ENCODE assay signal across 11 mouse cellular contexts in genomic region chr2:115858246-115858645, GRCm38 (mm10).
DNase-seq lines count a peak whose midpoint lies in the region; ATAC-seq lines count a peak whose summit lies in the region.
"Had no signal": no experiment of that assay in that cellular context is flagged by ENCODE, and none has a peak within 500 bp of the region (broad histone marks: within the 10 kb centered on the region; RNA-seq: fewer than 3 reads in every experiment).

No protein-coding gene starts in this region.

- 2% methylated on average over 8 of the region's 8 CpGs for WGBS in neural tube, embryonic 11.5 days
- WGBS in midbrain, embryonic 10.5 days: 2% methylated on average over 8 of the region's 8 CpGs
- 8% methylated on average over 8 of the region's 8 CpGs for WGBS in liver, embryonic 12.5 days (ENCODE audit: insufficient replicate concordance)

- H3K36me3 ChIP-seq in neural tube, embryonic 11.5 days (ENCODE audit: control insufficient read depth, insufficient read depth, low read length): no peaks in the 10 kb centered on the region
- H3K36me3 ChIP-seq in midbrain, embryonic 10.5 days: peaks cover under 1% of the 10 kb centered on the region; the same call in 1 of the 2 replicates
- no peaks in the 10 kb centered on the region for H3K36me3 ChIP-seq in liver, embryonic 12.5 days

- intact Hi-C loops in heart, postnatal 25 days (cut with DNase I): no loop called here

- H3K27ac ChIP-seq in neural tube, embryonic 11.5 days (ENCODE audit: low read depth, low read length): peak overlapping the region; percentile 97
- H3K27ac ChIP-seq in midbrain, embryonic 10.5 days (replicated peaks): no peak overlapping the region
- H3K27ac ChIP-seq in liver, embryonic 12.5 days: no peak overlapping the region

- peaks cover 7% of the 10 kb centered on the region; the same call in 1 of the 2 replicates for H3K27me3 ChIP-seq in neural tube, embryonic 11.5 days (ENCODE audit: control insufficient read depth, insufficient read depth, low read length)
- H3K27me3 ChIP-seq in midbrain, embryonic 10.5 days (ENCODE audit: low read depth, poor library complexity, severe bottlenecking): peaks cover 92% of the 10 kb centered on the region
- H3K27me3 ChIP-seq in liver, embryonic 12.5 days (replicated peaks): peaks cover 85% of the 10 kb centered on the region
- H3K27me3 ChIP-seq: Patski had no signal

- peak overlapping the region; percentile 58 for H3K9ac ChIP-seq in neural tube, embryonic 11.5 days (ENCODE audit: low read length)
- no peak overlapping the region for H3K9ac ChIP-seq in liver, embryonic 12.5 days

- DNase-seq in heart, adult 11 months: peak; percentile 83
- no peak for DNase-seq in heart, postnatal 25 days (ENCODE audit: low spot score)
- no peak for DNase-seq in neural tube, embryonic 11.5 days (ENCODE audit: low spot score)
- no peak for DNase-seq in neural tube, embryonic 10.5 days (ENCODE audit: extremely low spot score, low spot score)
- peak; percentile 33 for DNase-seq in midbrain, embryonic 10.5 days (ENCODE audit: low spot score)
- DNase-seq in retina, embryonic 14.5 days (ENCODE audit: low spot score): no peak
- DNase-seq in layer of hippocampus, postnatal 25 days (ENCODE audit: extremely low spot score in 1 of 2, low spot score in 1 of 2): no peak
- DNase-seq: layer of hippocampus, postnatal 36 days; lung, adult 2 months had no signal

- H3K4me2 ChIP-seq in neural tube, embryonic 11.5 days (ENCODE audit: low read depth): peak overlapping the region; percentile 37
- H3K4me2 ChIP-seq in liver, embryonic 12.5 days: no peak overlapping the region

- no peaks in the 10 kb centered on the region for H3K9me3 ChIP-seq in neural tube, embryonic 11.5 days (ENCODE audit: control insufficient read depth, low read length)
- no peaks in the 10 kb centered on the region for H3K9me3 ChIP-seq in midbrain, embryonic 10.5 days (replicated peaks)
- no peaks in the 10 kb centered on the region for H3K9me3 ChIP-seq in liver, embryonic 12.5 days (replicated peaks)

- peak overlapping the region; percentile 22 for H3K4me3 ChIP-seq in neural tube, embryonic 11.5 days (ENCODE audit: low read depth, low read length)
- H3K4me3 ChIP-seq in midbrain, embryonic 10.5 days: peak overlapping the region; percentile 16
- H3K4me3 ChIP-seq in liver, embryonic 12.5 days: no peak overlapping the region

- H3K4me1 ChIP-seq in neural tube, embryonic 11.5 days (ENCODE audit: control insufficient read depth, insufficient read depth, low read length): peaks cover 43% of the 10 kb centered on the region
- peaks cover 72% of the 10 kb centered on the region for H3K4me1 ChIP-seq in midbrain, embryonic 10.5 days
- H3K4me1 ChIP-seq in liver, embryonic 12.5 days: 0 out of 2 replicates have a peak, but pooled peaks cover 10% of the 10 kb centered on the region

- ATAC-seq in neural tube, embryonic 11.5 days (ENCODE audit: insufficient read depth, low FRiP score, low TSS enrichment): no peak
- no peak for ATAC-seq in liver, embryonic 12.5 days
- ATAC-seq: Patski had no signal

Comparison
In these comparisons a context has a peak if more than half of its experiments do, and no peak if none do; other contexts are left out.
1. DNase-seq: peak in heart, adult 11 months (single experiment) and midbrain, embryonic 10.5 days (single experiment); none in heart, postnatal 25 days (single experiment), neural tube, embryonic 11.5 days (single experiment), neural tube, embryonic 10.5 days (single experiment), retina, embryonic 14.5 days (single experiment) and layer of hippocampus, postnatal 25 days (0 of 2).